Mouse (Mus musculus): ENCODE measurements at regions not wholly inside any gene's neighbourhood (a gene's known extent, or its start where the extent isn't known, plus 50 kb on each side); places are given as distances from the start of the nearest gene placed in this dataset.
"Not testable (repeated sequence)": the region's sequence is repeated elsewhere in the genome, so short reads cannot be mapped to it uniquely, and the experiment has no call there.

DNA sequence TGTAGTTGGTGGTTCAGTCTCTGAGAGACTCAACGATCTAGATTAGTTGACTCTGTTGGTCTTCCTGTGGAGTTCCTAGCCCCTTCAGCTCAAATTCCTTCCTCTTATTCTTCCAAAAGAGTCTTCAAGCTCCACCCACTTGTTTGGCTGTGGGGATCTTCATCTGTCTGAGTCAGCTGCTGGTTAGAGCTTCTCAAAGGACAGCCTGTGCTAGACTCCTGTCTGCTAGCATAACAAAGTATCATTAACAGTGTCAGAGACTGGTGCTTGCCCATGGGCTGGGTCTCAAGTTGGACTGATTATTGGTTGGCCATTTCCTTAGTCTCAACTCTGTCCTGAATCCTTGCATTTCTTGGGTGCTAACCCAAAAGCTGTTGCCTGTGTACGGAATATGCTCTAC lies 429.7 kb upstream of the Dab2 start:
- no peak for DNase-seq

DNA sequence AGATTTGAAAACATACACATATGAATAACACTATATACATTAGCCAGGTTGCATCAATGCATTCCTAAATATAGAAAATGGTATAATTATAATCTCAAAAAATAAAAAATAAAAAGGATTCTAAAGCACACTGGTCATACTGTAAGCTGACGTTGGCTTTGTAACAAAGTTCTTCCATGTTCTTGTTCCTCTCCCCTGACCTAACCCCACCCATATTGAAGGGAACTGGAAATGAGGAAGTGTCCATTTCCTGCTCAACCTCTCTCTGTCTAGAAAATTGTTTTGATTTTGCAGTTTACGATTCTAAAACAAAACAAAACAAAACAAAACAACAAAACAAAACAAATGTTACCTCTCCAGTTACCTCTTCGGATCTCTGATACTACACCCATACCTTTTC lies 427.5 kb upstream of the Dab2 start:
- DNase-seq, result no peak

DNA sequence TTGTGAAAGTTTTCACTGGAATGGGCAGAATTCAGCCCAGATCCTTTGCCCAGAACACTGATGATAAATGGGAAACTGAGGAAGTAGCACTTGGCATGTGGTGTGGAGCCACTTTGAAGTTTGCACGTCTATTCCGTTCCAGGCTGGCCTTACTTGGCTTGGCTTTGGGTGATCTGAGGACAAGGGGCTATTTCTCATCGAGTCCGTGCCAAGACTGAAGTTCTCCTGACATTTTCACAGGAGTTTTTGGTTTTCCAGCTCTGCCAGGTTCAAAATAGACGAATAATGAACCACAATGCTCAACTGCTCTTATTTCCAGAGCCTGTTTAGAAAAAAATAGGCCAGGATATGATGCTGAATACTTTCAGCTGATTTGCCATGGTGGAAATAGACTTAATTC lies 421.8 kb upstream of the Dab2 start:
- no peak for DNase-seq

DNA sequence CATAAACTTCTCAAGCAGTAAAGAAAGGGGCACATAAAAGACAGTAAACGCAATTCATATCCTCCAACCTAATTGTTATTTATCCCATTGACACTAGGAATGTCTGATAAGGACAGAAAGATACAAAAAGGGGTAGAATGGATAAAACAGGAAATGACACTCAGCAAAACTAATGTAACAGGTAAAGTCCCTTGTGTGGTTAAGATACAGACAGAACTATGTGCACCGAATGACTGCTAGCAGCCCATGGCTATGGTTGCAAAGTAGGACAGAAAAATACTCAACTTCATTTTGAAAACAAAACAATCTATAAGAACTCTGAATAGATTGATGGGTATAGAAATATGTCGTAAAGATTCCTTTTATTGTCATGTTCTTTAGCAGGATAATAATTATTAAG lies 408.4 kb upstream of the Dab2 start:
- no peak for DNase-seq

DNA sequence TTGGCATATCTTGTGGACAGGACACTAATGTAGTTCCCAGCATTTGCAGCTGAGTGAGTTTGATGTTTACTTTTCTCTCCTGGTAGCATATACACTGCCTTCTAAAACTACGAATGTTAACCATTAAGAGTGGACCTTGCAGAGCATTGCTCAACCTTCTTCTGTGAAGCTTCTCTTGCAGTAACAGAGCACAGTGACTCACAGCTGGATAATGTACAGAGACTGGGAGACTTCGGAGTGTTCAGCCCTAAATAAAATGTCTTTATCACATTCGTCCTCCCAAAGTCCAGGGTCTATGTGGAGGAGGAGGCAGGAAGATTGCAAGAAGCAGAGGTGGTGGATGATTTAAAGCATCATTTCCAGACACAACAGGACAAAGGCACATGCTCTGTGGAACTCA lies 407.6 kb upstream of the Dab2 start:
- no peak for DNase-seq

DNA sequence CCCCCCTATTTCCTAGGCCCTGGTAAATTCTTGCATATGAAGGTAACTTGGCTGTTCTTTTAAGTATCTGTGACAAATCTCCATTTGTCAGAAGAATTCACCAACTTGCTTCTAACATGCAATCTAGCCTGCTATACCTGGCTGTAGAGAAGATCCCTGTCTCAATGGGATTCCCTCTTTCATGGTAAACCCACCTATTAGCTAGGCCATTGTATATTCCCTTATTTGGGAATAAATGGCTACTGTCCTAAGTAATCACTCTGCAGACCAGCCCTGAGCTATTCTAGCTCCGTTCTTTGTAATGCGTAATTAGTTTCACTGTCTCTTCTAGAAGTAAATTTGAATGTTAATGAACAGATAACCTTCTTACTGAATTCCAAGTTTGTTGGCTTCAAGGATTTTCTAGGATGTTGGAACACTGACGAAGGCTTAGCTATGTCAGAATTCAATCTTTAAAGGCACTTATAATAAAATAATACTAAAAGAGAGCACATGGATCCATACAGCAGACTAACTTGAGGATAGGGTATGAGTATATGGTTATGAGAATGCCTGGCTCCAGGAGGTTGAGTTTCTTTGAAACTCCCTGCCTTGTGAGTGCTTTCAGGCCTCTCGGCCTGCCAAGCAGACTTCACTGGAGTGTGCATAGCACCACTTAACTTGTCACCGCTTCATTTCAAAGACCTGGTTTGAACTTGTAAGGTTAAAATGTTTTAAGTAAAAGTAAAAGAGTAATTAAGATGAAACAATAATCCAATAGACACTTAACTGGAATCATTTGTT lies 403.7 kb upstream of the Dab2 start:
- not testable (repeated sequence) for DNase-seq

DNA sequence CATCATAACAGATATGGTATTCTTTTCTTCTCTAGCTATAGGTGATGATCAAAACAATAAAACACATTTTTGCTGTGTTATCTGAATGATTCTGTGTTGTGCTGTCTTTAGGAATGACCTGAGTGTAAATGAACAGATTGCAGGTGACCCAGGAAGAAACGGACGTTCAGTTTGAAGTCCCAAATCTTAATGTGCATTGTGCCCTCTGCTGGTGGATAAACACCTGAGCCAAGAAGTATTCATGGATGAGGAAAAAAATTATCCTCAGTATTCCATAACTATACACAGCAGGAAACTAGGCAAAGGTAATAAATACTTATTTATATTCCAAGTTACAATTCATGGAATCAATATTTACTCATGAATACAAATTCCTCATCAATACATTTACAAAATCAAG lies 384.3 kb upstream of the Dab2 start:
- DNase-seq, result peak; percentile 55

DNA sequence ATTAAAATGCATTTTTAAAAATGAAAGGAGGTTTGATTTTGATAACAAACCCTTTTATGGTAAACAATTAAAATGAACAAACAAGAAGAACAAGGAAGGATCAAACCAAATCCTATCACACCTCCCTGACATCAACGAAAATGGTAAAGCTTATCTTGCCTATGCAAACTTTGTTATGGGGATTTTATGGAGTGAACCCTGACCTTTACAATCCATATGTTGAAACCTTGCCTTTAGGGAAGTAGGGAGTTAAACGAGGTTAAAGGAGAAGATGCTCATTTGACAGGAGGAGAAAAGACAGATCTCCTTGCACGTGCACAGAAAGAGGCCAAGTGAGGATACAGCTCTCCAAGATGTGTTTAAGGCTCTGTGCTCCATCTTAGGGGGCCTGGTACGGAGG lies 379.5 kb upstream of the Dab2 start:
- DNase-seq, result no peak

DNA sequence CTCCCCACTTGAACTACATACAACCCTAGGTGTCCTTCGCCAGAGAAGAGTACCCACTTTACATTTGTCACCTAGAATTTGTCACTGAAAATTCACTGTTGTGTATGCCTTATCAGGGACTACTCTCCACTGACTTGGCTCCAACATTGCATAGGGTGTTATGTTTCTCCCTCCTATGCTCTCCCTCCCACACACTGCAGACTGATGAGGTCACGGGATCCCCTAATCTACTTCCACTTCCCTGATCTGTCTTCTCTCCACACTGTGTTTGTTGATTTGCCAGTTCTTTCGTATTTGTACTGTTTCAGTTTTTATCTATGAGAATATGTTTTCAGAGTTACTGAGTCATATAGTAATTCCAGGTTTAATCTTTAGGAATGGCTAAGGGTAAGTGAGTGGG lies 371.8 kb upstream of the Dab2 start:
- DNase-seq, result no peak

DNA sequence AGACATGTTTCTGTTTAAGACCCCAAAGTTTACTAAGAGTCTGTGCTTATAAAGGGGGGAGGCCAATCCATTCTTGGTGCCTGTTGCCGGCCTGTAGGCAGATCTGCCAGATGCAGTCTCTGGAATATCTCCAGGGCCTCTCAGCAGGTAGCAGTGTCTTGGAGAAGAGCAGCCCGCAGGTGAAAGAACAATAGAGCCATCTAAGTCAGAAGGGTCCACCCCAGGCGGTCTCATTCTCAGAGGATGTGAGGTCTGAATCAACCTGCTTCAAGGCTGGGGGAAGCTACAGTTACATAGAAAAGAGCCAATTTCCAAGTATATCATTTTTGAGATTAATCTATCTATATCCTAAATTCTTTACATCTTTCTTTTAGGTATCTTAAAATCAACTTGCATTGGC lies 366.0 kb upstream of the Dab2 start:
- no peak for DNase-seq

DNA sequence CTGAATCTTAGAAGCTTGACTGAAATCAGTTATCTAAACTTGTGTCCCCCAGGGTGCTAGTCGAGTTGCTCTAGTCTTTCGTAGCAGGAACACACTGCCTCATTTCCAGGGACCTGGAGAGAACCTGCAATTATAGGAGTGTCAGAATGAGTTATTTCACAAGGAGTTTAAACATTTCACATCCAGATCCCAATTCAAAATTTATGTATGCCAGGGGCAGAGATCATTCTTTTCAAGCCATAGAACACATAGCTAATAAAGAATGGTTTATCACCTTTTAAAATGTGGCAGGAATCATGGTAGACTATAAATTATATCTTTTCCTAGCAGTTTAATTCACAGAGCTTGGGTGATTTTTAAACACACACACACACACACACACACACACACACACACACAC lies 358.6 kb upstream of the Dab2 start:
- no peak for DNase-seq

DNA sequence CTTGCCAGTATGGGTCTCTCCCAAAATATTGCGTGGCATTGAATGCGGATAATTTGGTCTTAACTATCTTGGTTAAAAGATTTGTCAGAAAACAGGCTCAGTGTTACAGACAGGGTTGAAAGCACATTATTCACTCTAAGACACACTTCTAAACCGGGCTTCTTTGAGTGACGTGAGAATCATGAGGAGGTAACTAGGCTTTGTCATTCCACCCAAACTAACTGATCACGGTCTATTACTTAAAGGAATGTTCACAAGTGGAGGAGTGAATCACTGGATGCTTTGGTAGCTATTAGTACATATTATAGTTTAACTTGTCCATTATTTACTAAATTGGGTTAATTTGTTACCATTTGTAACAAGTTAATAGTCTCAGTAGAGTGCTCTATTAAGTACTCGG lies 352.9 kb upstream of the Dab2 start:
- DNase-seq, result no peak

DNA sequence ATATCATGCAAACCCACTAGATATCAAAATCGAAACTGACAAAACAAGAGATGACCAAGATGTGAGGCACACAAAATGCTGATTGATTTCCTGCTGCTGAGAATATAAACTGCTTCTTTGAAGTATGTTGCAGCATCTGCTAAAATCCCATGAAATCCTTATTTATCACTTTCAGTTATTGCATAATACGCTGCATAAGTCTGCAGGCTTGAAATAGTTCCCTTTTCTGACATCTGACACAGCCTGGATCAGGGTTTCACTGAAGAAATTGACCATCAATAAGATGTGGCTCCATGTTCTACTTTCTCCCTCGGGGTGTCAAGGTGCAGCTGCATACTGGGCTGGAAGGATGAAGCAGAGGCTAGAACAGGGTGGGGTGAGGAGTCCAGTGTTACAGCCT lies 348.7 kb upstream of the Dab2 start:
- DNase-seq, result no peak

DNA sequence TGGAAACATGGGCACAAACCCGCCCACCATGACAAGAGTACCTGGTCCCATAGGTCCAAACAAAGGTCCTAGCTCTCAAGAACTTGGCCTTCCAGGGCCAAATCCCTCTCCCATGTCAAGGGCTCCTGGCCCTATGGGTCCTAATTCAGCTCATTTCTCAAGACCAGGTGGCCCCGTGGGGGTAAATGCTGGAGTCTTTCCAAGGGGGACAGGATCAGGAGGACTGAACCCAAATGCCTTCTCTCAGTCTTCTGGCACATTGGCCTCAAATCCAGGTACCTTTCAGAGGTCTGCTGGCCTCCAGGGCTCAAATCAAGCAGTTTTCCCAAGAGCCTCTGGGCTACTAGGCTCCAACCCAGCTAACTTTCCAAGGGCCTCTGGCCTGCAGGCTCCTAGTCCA lies 347.9 kb upstream of the Dab2 start:
- not testable (repeated sequence) for DNase-seq

DNA sequence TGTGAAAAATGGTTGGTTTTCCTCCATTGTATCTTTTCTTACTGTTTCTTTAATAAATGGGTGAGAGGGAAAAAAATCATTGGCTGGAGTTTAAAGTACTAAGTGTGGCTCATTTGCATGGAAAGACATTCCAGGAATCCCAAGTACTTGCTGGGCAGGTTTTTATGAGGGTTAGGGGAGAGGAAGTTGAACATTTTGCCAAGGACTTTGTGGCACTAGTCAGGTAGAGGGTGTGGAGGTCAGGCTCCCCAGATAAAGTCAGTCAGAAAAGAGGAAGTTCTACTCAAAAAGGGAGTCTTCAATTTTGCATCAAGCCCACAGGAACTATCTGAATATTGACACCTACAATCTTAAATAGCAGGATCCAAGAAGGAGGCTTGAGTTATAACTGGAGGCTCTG lies 346.5 kb upstream of the Dab2 start:
- DNase-seq, result peak; percentile 27

DNA sequence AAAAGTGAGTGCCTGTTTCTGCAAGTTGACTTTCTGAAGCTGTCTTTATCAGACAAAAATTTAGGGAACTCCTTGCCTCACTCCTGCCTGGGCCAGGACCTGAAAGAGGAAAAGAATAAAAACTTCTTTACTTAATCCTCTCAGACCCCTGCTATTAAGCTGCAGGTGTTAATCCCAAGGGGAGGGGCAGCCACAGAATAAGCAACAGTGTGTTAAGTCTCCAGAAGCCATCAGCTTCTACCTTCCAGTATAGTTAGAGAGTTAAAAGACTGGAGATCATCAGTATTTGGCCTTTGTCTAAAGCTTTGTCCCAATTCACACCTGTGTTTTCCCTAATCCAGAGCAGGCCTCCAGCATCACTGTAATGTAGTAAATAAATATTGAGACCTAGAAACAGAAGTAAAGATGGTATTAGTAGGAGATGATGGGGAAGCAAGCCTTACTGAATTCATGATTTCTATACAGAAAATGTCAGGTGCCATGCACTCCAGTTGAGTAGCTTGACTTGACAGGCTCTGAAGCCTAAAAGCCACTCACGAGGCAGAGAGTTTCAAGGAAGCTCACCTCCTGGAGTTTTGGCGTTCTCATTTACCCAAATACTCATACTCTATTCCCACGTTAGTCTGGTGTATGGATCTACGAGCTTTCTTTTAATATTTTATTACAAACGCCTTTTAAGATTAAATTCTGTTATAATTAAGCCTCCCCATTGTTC lies 308.1 kb upstream of the Dab2 start:
- peak; percentile 1 for DNase-seq

DNA sequence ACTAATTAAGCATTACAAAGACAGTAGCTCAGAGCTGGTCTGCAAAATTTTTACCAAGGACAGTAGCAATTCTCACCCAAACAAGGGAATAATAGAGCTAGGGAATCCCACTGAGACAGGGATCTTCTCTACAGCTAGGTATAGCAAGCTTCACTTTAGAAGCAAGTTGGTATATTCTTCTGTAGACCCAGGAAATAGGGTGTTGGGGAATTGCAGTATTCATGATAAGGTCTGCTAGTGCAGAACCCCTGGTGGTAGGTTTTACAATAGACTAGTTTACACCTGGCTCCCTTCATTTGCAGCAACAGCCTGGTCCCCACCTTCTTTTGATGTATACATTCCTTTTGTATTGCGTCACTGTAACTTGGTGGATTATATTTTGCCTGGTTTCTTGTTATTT lies 307.4 kb upstream of the Dab2 start:
- not testable (repeated sequence) for DNase-seq

DNA sequence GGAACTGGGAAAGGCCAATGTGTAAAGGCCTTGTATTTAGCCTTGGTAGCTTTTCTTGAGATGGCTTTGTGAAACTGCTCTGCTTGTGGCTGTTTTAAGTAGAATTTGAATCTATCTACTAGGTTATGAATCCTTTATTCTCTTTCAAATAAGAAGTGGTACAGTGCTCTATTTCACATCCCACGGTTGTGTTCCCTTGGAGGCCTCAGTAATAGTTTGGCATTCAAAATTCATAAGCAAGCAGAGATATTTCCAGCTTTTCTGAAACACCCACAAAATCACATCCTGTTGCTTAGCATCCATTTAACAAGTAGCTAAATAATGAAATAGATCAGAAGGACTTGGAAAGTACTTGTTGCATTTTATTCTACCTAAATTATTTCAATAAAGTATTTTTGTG lies 298.8 kb upstream of the Dab2 start:
- no peak for DNase-seq

DNA sequence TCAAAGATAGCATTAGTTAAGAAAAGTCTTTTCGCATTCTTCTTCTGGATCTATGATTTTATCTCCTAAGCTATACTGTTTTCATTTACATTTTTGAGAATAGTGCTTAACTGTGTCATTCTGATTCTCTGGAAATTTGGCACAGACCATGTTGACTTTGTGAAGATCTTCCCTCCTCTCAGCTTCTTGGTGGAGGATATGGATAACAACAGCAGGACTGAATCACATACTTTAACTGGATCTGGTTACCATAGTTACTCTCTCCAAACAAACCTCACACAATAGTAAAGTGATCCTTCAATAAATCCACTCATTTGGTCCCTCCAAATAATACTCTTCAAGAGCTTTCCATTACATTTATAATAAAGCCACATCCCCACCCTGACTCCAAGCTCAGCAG lies 298.2 kb upstream of the Dab2 start:
- no peak for DNase-seq

DNA sequence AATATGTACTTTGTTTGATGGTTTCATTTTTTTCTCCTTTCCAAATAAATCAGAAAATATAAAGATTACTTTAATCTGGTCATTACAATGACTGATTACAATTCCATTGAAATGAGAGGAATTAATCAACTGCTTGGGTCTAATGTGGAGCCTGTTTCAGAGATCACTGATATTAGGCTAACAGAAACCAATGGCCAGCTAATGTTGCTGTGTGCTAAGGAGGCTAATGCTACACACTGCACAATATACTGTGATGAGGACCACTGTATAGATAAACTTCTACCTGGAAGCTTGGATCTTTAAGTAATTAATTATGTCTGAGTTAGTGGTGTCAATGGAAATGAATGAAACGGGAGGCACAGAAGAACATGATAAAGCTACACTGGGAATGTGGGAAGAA lies 284.6 kb upstream of the Dab2 start:
- DNase-seq, result no peak

DNA sequence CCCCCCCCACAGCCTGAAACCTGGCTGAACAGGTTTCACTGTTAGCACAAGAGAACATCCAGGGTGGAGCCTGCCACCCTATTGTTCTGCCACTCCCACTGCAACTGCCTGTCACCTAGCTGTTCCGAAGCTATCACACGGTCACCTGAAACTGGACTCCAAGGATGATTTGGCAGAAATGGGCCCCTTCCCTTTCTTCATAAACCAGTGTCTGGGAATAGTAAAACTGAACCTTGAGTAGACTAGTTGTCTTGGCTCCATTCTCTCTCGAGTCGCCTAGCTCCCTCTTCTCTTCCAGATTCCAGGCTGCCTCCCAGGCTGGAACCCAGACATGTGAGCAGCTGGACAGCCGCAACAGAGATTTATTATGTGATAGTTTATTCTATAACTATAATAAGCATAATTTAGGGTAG lies 282.9 kb upstream of the Dab2 start:
- no peak for DNase-seq

DNA sequence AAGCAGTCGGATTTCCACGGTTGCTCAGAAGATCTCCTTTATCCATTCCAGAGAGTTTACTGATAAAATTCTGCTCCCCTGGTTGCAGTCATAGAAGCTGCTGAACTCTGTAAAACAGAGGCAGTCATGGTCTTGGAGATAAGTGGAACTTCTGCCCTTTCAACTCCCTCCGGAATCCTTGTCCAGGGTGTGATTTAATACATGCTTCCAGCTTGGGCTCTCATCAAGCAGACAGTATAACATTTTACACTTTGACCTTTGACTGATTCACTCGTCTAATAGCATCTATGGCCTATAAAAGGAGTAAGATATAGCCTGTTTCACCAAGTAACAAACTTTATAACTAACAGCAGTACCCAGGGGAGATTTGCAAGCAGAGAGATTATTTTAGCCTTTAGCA lies 274.0 kb upstream of the Dab2 start:
- no peak for DNase-seq

DNA sequence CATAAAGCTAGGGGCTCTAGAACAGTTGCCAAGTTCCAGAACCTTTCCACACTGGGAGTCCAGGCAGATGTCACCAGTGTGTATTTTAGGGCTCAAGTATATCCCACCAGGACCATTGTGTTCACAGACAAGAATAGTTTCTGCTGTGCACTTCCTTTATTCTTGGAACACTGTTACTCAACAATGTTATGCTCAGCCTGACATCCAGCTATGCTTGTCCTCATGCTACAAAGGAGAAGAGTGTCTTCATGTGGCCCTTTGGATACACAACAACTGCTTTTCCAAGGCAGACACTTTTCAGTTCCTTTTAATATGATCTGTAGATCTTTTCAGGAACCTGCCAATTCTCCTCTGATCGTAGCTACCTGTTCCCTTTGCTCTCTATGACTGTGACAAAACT lies 270.4 kb upstream of the Dab2 start:
- DNase-seq, result no peak

DNA sequence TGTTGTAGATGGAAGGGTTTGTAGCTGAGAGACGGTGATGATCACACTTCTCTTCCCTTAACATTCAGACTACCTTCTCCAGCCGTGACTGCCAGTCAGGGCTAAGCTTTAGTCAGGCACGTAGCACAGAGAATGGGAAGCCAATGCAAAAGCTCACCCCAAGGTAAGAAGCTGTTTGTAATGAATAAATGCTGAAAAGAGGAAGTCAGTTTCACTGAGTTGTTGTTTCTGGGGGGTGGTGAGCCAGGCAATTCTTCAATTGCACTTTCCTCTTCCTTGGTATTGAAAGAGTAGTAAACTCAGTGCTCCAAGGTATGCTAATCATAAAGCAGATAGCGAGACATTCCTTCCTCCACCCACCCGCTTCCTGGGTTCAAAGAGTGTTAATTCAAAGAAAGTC lies 269.2 kb upstream of the Dab2 start:
- DNase-seq, result no peak

DNA sequence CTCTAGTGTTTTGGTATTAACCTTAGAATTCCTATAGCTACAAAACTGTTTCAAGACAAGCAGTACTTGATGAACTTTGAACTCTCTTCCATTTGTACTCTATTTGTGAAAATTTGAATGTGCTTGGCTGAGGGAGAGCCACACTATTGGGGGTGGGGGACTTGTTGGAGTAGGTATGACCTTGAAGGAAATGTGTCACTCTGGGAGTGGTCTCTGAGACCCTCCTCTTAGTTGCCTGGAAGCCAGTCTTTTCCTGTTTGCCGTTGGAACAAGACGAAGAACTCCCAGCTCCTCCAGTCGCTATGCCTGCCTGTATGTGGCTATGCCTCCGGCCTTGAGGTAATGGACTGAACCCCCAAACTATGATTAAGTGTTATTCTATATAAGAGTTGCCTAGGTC lies 265.4 kb upstream of the Dab2 start:
- DNase-seq, result no peak
